Mouse (Mus musculus) cerebellum, postnatal 4 days (tissue): Measurements from ENCODE around the gene 2810408A11Rik.

Experiments
- DNase-seq, 2 experiments: peaks; one replicate each; pipeline ENCODE4 v3.0.0; 2022; ENCODE audit warnings: low spot score in 2 of 2, mixed read lengths in 1 of 2

2810408A11Rik gene

GRCm38 (mm10) chr11:69850754-69851153, 50.0 kb downstream of the 2810408A11Rik start:
- DNase-seq, result no peak

DNA sequence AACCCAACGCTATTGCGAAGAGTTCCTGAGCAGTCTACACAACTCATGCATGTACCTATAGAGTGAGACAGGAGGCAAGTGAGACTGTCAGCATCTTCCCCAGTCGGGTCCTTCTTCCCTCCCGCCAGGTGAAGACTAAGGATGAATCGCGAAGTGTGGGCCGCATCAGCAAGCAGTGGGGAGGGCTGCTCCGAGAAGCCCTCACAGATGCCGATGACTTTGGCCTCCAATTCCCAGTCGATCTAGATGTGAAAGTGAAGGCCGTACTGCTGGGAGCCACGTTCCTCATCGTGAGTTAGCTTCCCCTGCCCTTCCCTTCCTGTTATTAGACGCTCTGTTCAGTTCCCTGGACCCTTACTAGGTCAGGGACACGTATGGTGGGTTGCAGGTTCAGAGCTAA, 50.9 kb downstream of the 2810408A11Rik start:
- no peak for DNase-seq

DNA sequence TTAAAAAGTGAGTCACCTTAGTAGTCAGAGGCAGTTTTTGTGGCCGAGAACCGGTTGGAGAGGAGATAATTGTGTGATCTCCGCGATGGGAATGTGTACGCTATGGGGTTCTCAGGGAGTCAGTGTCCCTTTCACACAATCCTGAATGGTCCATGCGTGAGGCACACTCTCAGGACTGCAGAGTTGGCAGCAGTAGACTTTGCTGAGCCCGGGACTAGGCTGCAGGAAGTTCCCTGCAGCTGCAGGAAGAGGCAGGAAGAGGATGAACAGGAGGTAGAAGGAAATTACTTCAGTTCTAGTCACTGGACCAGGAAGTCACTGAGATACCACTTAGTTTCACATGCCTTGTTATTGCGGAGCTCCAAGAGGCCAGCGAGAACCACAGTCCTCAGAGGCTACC, 51.7 kb downstream of the 2810408A11Rik start:
- no peak for DNase-seq

DNA sequence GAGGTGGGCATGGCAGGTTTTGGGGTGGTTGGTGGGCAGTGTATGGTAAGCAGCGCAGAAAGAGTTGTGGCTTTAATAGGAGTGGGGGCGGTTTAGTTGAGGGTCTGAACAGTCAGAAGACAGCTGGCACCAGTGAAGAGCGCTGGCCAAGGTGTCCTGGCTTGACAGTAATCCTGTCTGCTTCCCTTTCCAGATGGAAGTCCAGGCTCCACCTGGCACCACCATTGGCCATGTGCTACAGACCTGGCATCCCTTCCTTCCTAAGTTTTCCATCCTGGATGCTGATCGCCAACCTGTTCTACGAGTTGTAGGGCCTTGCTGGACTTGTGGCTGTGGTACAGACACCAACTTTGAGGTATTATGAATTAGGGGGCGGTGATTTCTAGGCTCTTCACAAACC, 52.8 kb downstream of the 2810408A11Rik start:
- no peak for DNase-seq
